Mouse (Mus musculus) brown adipose tissue, adult 24 weeks (tissue): ENCODE measurements at regions not wholly inside any gene's neighbourhood (a gene's known extent, or its start where the extent isn't known, plus 50 kb on each side); places are given as distances from the start of the nearest gene placed in this dataset.
"Not testable (repeated sequence)": the region's sequence is repeated elsewhere in the genome, so short reads cannot be mapped to it uniquely, and the experiment has no call there.

Experiments
- H3K27ac ChIP-seq: fragments of 200-500 bp; replicated peaks from 2 replicates; pipeline ENCODE4 v1.5.1; 2012; ENCODE audit warnings: low read depth, mild to moderate bottlenecking, low read length
- H3K4me1 ChIP-seq: fragments of 200-500 bp; 2 replicates; pipeline ENCODE4 v1.6.1; 2012; ENCODE audit warnings: low read length, mixed read lengths; ENCODE audit not compliant: control insufficient read depth, insufficient read depth, insufficient read length
- H3K4me3 ChIP-seq: fragments of 200-500 bp; 2 replicates; pipeline ENCODE4 v1.5.1; 2012; ENCODE audit warnings: low read depth, mild to moderate bottlenecking, low read length, moderate library complexity; ENCODE audit not compliant: insufficient read depth

DNA sequence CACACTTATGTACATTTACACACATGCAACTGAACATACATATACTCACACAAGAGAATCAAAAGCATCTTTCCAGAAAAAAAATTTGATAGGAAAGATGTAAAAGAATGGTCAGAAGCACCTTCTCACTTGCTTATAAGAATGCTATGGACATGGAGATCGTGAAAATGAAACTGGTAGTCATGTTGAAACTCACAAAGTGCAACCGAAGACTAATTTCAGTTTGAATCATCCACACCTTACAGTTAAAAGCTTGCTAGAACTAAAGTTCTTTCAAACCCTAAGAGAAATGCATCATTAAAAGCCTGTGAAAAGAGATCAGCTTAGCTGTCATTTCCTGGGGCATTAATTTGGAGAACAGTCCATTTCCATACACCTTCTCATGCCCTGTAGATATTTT lies 278.2 kb downstream of the Casp12 start:
- no peaks in the 10 kb centered on the region for H3K4me1 ChIP-seq
- H3K27ac ChIP-seq, result no peak overlapping the region
- H3K4me3 ChIP-seq, result no peak overlapping the region

DNA sequence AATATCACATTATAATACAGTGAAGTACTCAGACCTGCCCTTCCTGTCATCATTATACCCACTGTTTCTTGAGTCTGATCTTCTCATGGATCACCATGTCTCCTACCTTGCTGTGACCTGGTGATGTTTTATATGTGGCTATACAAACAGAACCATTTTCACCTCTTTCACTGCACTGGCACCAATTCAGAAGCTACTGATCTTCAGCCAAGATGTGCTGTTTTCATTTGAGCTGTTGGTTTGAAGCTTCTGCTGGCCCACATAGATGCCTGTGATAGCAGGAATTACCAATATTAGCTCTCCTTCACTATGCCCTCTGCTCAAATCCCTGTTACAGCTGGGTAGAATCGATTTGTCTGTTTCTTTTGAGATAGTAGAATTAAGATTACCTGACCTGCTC lies 282.3 kb downstream of the Casp12 start:
- H3K4me1 ChIP-seq, result no peaks in the 10 kb centered on the region
- H3K27ac ChIP-seq, result no peak overlapping the region
- H3K4me3 ChIP-seq, result no peak overlapping the region

- no peaks in the 10 kb centered on the region for H3K4me1 ChIP-seq
- no peak overlapping the region for H3K4me3 ChIP-seq
- H3K27ac ChIP-seq, result no peak overlapping the region
Observed at GRCm38 (mm10) chr9:5634461-5634953, 289.3 kb downstream of the Casp12 start.

DNA sequence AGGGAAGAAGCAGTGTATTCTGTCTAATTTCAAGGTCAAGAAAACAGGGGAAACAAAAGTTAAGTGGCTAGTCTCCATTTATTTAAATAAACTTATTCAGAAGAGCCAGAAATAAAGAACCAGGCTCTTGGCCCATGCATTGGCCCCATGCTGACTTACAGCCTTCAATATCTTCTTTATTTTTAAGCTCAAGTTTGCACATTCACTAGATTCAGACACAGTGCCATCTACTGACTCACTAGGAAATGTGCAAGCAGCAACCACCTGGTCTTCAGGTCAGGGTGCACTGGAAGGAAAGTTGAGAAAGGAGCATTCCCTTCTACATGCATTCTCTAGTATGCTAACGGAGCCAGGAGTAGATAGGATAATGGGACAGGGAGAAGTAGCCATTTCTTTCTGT lies 289.7 kb downstream of the Casp12 start:
- Histone ChIP-seq H3K27ac (no peak overlapping the region), H3K4me1 (no peaks in the 10 kb centered on the region), H3K4me3 (no peak overlapping the region)

- Histone ChIP-seq H3K4me1 (no peaks in the 10 kb centered on the region), H3K27ac (no peak overlapping the region), H3K4me3 (no peak overlapping the region)
Observed at GRCm38 (mm10) chr9:5663886-5664285, 318.7 kb downstream of the Casp12 start.

GRCm38 (mm10) chr9:5673551-5673950 lies 328.3 kb downstream of the Casp12 start:
- H3K4me1 ChIP-seq, result no peaks in the 10 kb centered on the region
- no peak overlapping the region for H3K4me3 ChIP-seq
- no peak overlapping the region for H3K27ac ChIP-seq

- no peaks in the 10 kb centered on the region for H3K4me1 ChIP-seq
- no peak overlapping the region for H3K4me3 ChIP-seq
- no peak overlapping the region for H3K27ac ChIP-seq
Observed at GRCm38 (mm10) chr9:5708482-5708881, 363.3 kb downstream of the Casp12 start.

DNA sequence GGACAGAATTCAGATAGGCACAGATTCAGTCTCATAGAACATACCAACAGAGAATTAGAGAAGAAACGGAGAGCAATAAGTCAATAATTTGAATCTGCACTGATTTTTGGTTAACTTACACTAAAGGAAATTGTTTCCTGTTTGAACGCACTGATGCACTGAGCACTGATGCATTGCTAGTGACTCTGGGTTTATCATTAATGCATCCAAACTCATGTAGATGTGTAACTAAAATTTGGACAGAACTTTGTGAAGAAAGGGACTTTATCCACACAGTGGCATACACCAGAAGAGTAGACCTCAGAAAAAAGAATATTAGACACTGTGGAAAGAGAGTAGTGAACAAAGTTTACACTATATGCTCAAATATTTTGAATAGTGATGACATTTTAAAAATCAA lies 364.2 kb downstream of the Casp12 start:
- H3K4me3 ChIP-seq, result no peak overlapping the region
- no peak overlapping the region for H3K27ac ChIP-seq
- no peaks in the 10 kb centered on the region for H3K4me1 ChIP-seq

DNA sequence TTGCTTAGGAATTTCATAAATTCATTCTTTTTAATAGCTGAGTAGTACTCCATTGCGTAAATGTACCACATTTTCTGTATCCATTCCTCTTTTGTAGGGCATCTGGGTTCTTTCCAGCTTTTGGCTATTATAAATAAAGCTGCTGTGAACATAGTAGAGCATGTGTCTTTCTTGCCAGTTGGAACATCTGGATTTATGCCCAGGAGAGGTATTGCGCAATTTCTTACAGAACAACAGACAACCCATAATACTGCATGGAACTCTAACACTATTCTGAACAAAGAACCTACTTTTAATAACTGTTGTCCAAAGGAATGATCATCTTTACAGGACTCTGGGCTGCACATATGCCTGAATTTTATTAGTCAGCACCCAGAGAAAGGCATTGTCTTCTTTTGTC lies 373.4 kb downstream of the Casp12 start:
- not testable (repeated sequence) for H3K4me1 ChIP-seq, H3K27ac ChIP-seq, H3K4me3 ChIP-seq

DNA sequence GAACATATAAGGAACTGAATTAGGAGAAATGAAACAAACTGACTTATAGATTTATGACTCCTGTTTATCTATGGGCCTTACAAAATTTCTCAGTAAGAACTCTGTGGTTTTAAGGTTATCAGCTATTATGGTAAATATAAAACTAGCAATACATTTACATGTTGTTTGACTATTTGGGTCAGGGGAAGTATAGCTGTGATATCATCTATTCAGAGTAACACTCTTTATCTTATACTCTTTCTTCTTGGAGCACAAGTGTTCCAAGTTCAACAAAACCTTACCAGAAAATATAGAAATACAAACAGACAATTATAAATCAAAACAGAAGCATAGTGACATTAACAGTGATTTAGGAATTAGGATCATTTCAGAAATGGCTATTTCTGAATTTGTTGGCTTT lies 383.6 kb downstream of the Casp12 start:
- Histone ChIP-seq H3K4me1 (no peaks in the 10 kb centered on the region), H3K4me3 (no peak overlapping the region), H3K27ac (no peak overlapping the region)

- H3K4me3 ChIP-seq, result no peak overlapping the region
- H3K4me1 ChIP-seq, result no peaks in the 10 kb centered on the region
- H3K27ac ChIP-seq, result no peak overlapping the region
Observed at GRCm38 (mm10) chr9:5752686-5753301, 407.6 kb downstream of the Casp12 start.

DNA sequence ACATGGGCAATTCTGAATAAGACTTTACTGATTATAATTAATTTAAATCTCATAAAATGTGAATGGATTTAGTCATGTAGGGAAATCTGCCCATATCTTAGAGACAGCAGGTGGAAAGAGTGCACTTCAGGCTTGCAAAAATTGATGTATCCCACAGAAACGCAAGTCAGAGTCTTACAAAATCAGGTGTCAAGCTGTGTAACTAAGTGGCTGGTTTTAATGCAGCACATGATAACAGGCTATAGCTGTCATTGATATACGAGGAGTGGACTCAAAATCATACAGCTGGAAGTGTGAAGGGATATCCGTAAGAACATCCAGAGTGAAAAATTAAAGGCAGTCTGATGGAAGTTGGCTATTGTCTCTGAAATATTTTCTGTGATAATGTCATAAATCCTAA lies 408.6 kb downstream of the Casp12 start:
- no peak overlapping the region for H3K27ac ChIP-seq

GRCm38 (mm10) chr9:5761215-5761614 lies 407.2 kb upstream of the Pdgfd start:
- H3K4me1 ChIP-seq, result no peaks in the 10 kb centered on the region
- H3K4me3 ChIP-seq, result no peak overlapping the region
- no peak overlapping the region for H3K27ac ChIP-seq

More for the DNA sequence above, 408.6 kb downstream of the Casp12 start:
- H3K4me3 ChIP-seq, result no peak overlapping the region
- H3K4me1 ChIP-seq, result no peaks in the 10 kb centered on the region

DNA sequence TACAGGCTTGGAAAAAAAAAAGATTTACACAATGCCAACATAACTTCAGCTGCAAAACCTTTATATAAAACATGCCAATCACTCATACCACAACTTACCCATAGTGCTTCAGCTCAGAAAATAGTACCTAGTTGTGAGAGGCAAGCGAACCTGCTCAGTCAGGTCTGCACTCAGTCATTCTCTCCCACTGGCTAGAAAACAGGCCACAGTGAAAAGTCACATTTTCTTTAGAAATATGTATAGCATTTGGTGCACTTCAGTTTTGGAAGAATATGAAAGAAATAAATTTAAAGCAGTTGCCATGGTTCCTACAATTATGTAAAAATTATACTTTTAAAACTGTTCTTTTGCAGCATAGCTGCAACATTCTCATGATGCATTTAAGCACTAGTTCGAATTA lies 398.5 kb upstream of the Pdgfd start:
- H3K4me3 ChIP-seq, result no peak overlapping the region
- H3K4me1 ChIP-seq, result no peaks in the 10 kb centered on the region
- H3K27ac ChIP-seq, result no peak overlapping the region

- Histone ChIP-seq H3K27ac (no peak overlapping the region), H3K4me1 (no peaks in the 10 kb centered on the region), H3K4me3 (no peak overlapping the region)
Observed at GRCm38 (mm10) chr9:5771158-5771557, 397.2 kb upstream of the Pdgfd start.
